Mouse (Mus musculus): ENCODE results near the gene Ptpru. TPM values are rescaled to one million over a fixed set of nuclear protein-coding genes. Genes with fewer than 3 reads are reported as not detected.

Ptpru gene
- polyA plus RNA-seq, 1 experiment from 2014 or later = 16.0 TPM

Other genes with a start within 250 kb of the Ptpru start
- 52.6 and 58.1 TPM in 2 replicates for gene Mecr, start 5.2 kb upstream of the Ptpru start, polyA plus RNA-seq (2016; fragmentation: Nextera tagmentation; extraction: Ambion mirVana)
- gene Srsf4, start 35.3 kb upstream of the Ptpru start, polyA plus RNA-seq (2016; fragmentation: Nextera tagmentation; extraction: Ambion mirVana) = 135 and 142 TPM in 2 replicates
- gene Tmem200b, start 83.5 kb upstream of the Ptpru start, polyA plus RNA-seq (2016; fragmentation: Nextera tagmentation; extraction: Ambion mirVana) = 2.1 and 2.9 TPM in 2 replicates
- gene Gm10300, start 236.4 kb upstream of the Ptpru start, polyA plus RNA-seq (2016; fragmentation: Nextera tagmentation; extraction: Ambion mirVana) = not detected in 2 replicates
- gene Epb41, start 237.0 kb upstream of the Ptpru start, polyA plus RNA-seq (2016; fragmentation: Nextera tagmentation; extraction: Ambion mirVana) = 105 and 122 TPM in 2 replicates

Data from limb, embryonic 10.5 days (tissue).